Mouse (Mus musculus) ES-E14 (cell line): ENCODE measurements around the gene Fam172a. TPM values are rescaled to one million over a fixed set of nuclear protein-coding genes. Genes with fewer than 3 reads are reported as not detected.

Source experiments
- DNase-seq: peaks from one replicate; pipeline ENCODE4 v3.0.0-alpha.2; 2013; ENCODE audit warnings: low read depth, low spot score
- H3K27ac ChIP-seq: 2 replicates; pipeline ENCODE4 v1.5.1; 2012; ENCODE audit warnings: low read depth, mild to moderate bottlenecking, low read length, moderate library complexity, mixed read lengths; ENCODE audit not compliant: poor library complexity, insufficient read depth, severe bottlenecking
- H3K36me3 ChIP-seq: 2 replicates; pipeline ENCODE4 v1.6.1; 2012; ENCODE audit warnings: mild to moderate bottlenecking, low read length, moderate library complexity, mixed read lengths; ENCODE audit not compliant: control insufficient read depth, poor library complexity, insufficient read depth, severe bottlenecking
- H3K4me1 ChIP-seq, 2 experiments: fragments of 150-350 bp in 1 of 2; sonication (generic) in 1 of 2; 2 replicates each; pipeline ENCODE4 v1.6.1; 2012; ENCODE audit warnings: low read length in 2 of 2, mild to moderate bottlenecking in 1 of 2, mixed read lengths in 1 of 2; ENCODE audit not compliant: control insufficient read depth in 2 of 2, insufficient read depth in 2 of 2, poor library complexity in 1 of 2
- H3K4me3 ChIP-seq, 2 experiments: fragments of 150-350 bp in 1 of 2; sonication (generic) in 1 of 2; 2 replicates each; pipeline ENCODE4 v1.5.1; 2012; ENCODE audit warnings: low read length in 2 of 2, low read depth in 1 of 2, mild to moderate bottlenecking in 1 of 2, mixed read lengths in 1 of 2; ENCODE audit not compliant: insufficient read depth in 1 of 2, poor library complexity in 1 of 2, severe bottlenecking in 1 of 2
- H3K9ac ChIP-seq: 2 replicates; pipeline ENCODE4 v1.6.1; 2012; ENCODE audit warnings: low read depth, mild to moderate bottlenecking, low read length, mixed read lengths; ENCODE audit not compliant: poor library complexity, insufficient read depth, severe bottlenecking
- H3K9me3 ChIP-seq: fragments of 150-350 bp; sonication (generic); 2 replicates; pipeline ENCODE4 v1.6.1; 2012; ENCODE audit warnings: low read depth, mild to moderate bottlenecking, low read length; ENCODE audit not compliant: control insufficient read depth, insufficient read depth
- CHD2 ChIP-seq: IDR thresholded peaks from 2 replicates; pipeline ENCODE4 v1.6.1; 2014; ENCODE audit warnings: mild to moderate bottlenecking, low read depth, low read length, inconsistent platforms
- HCFC1 ChIP-seq: IDR thresholded peaks from 2 replicates; pipeline ENCODE4 v1.6.1; 2012; ENCODE audit warnings: low read length, inconsistent platforms, borderline replicate concordance; ENCODE audit not compliant: insufficient read depth
- MAFK ChIP-seq: IDR thresholded peaks from 2 replicates; pipeline ENCODE4 v1.6.1; 2014; ENCODE audit warnings: mild to moderate bottlenecking, low read depth, low read length, inconsistent platforms; ENCODE audit not compliant: insufficient read depth
- ZC3H11A ChIP-seq: IDR thresholded peaks from 2 replicates; pipeline ENCODE4 v1.6.1; 2012; ENCODE audit warnings: low read depth, mild to moderate bottlenecking, inconsistent platforms, low read length, borderline replicate concordance
- ZNF384 ChIP-seq: IDR thresholded peaks from 2 replicates; pipeline ENCODE4 v1.6.1; 2012; ENCODE audit warnings: low read depth, low read length, inconsistent platforms
- in situ Hi-C, 2 experiments: fragments of 600-800 bp; cut with MboI; formaldehyde crosslinking; loops; one replicate each; pipeline ENCODE4 v1.15.1; 2025; ENCODE audit warnings: low sequenced_read_pairs in 2 of 2, inconsistent platforms in 1 of 2; ENCODE audit not compliant: unreplicated experiment in 2 of 2
- total RNA-seq: library from RNA; depleted of rRNA; stranded (reverse); fragments of 300-350 nt; gene quantifications from 2 replicates; pipeline ENCODE4 v1.2.3, GENCODE M21; 2012

Gene Fam172a
- total RNA-seq, 1 experiment, result 8.7 TPM

DNA sequence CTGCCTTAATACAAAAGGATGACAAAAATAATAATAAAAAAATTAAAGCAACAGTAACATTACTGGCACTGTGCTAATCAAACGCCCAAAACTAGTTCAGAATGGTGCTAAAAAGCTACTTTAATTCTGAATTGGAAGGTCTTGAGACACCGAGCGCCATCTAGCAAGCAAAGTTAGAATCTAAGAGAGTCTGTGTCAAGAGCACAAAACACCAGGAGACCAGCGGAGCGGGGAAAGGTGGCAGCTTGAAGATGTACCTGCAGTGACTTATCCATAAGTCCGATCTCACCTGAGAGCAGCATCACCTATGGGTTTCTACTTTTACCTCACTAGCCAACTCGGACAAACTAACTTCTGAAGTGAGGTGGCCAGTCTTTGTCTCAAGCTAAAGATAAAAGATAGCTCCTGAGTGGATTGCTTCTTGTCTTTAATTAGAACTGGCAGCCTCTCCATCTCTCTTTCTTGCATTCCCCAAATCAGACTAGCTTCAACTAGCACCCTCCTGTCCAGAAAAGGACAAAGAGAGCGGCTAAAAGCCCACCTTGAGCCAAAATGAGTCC, 474.1 kb downstream of the Fam172a start:
- H3K27ac ChIP-seq, result no peak overlapping the region
- no peaks in the 10 kb centered on the region for H3K9me3 ChIP-seq
- DNase-seq, result no peak
- TF ChIP-seq ZC3H11A (peak; percentile 9; the same call in 1 of the 2 replicates), CHD2 (no peak)
- in situ Hi-C loops, result loop anchor here in 1 of 2 experiments (25.0 kb wide), 1 partner anchor 1339 kb away; no protein-coding TSS in a partner anchor
- peaks cover 0 to 1% of the 10 kb centered on the region in 2 experiments; a peak in 1 of 4 replicates for H3K4me1 ChIP-seq
- no peak overlapping the region for H3K4me3 ChIP-seq
- no peaks in the 10 kb centered on the region for H3K36me3 ChIP-seq
- no peak overlapping the region for H3K9ac ChIP-seq

DNA sequence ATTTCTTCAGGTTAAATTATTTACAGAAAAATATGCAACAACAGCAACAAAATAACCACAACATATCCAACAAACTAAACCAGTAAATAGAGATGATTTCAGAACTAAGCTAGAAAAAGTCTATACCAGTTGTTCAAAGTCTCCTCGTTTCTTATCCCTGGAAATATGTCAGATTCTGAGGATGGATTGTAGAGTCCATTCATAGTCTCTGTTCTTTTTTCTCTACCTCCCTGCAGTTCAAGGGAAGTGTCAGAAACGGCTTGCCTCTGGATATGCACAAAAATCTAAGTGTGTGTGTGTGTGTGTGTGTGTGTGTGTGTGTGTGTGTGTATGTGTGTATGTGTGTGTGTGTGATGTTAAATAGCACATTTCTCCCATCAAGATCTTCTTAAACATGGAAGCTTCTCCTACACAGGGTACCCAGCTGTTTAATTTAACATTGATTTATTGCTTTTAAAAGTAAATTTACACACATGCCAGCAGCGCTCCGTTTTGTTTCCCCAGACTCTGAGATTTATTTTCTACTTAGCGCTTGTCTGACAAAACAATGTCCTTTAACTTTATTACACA, 475.6 kb downstream of the Fam172a start:
- H3K36me3 ChIP-seq, result no peaks in the 10 kb centered on the region
- no peak overlapping the region for H3K27ac ChIP-seq
- H3K4me3 ChIP-seq, result no peak overlapping the region
- in situ Hi-C loops, result loop anchor here in 1 of 2 experiments (25.0 kb wide), 1 partner anchor 1340 kb away; no protein-coding TSS in a partner anchor
- DNase-seq, result no peak
- no peaks in the 10 kb centered on the region for H3K9me3 ChIP-seq
- H3K9ac ChIP-seq, result no peak overlapping the region
- H3K4me1 ChIP-seq, result no peaks in the 10 kb centered on the region
- TF ChIP-seq MAFK (no peak), ZNF384 (no peak), HCFC1 (no peak), ZC3H11A (no peak), CHD2 (no peak)

- H3K9ac ChIP-seq, result no peak overlapping the region
- H3K4me1 ChIP-seq, result no peaks in the 10 kb centered on the region
- no peaks in the 10 kb centered on the region for H3K36me3 ChIP-seq
- no peaks in the 10 kb centered on the region for H3K9me3 ChIP-seq
- DNase-seq, result no peak
- no peak overlapping the region for H3K27ac ChIP-seq
- H3K4me3 ChIP-seq, result no peak overlapping the region
- in situ Hi-C loops, result loop anchor here in 1 of 2 experiments (25.0 kb wide), 1 partner anchor 1341 kb away; no protein-coding TSS in a partner anchor
- TF ChIP-seq MAFK (no peak), CHD2 (no peak), HCFC1 (no peak), ZC3H11A (no peak), ZNF384 (no peak)
Measured at GRCm38 (mm10) chr13:78178021-78178420, 476.2 kb downstream of the Fam172a start.

DNA sequence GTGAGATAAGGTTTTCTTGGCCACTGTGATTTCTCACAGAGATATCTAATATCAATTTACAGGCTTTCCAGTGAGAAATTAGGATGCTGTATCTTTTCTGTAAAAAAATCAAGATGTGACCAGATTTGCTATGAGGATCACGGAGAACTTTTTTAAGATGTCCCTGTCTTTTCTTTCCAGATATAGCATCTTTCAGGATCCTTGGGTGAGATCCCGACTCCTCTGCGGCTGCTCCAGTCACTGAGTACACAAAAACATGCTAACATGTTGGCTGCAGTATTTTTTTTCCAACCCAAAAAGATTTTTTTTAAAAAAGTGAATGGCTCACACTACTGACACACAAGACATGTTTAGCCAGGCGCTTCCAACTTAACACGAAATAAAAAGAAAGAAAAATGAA, 476.9 kb downstream of the Fam172a start:
- no peaks in the 10 kb centered on the region for H3K9me3 ChIP-seq
- in situ Hi-C loops, result loop anchor here in 1 of 2 experiments (25.0 kb wide), 1 partner anchor 1341 kb away; no protein-coding TSS in a partner anchor
- TF ChIP-seq CHD2, result no peak
- no peak for TF ChIP-seq ZNF384
- no peak for TF ChIP-seq HCFC1
- no peak for TF ChIP-seq MAFK
- no peak overlapping the region for H3K9ac ChIP-seq
- no peaks in the 10 kb centered on the region for H3K36me3 ChIP-seq
- H3K4me1 ChIP-seq, result no peaks in the 10 kb centered on the region
- no peak overlapping the region for H3K27ac ChIP-seq
- no peak overlapping the region for H3K4me3 ChIP-seq
- DNase-seq, result no peak
